Mouse (Mus musculus): ENCODE data around the gene Gm8909. TPM values are rescaled to one million over a fixed set of nuclear protein-coding genes. Genes with fewer than 3 reads are reported as not detected.
"Not testable (repeated sequence)": the region's sequence is repeated elsewhere in the genome, so short reads cannot be mapped to it uniquely, and the experiment has no call there.

The Gm8909 gene
- polyA plus RNA-seq, 1 experiment from 2014 or later = not detected

- Histone ChIP-seq H3K36me3 (ENCODE audit: control insufficient read depth, insufficient read depth) (no peaks in the 10 kb centered on the region), H3K4me1 (replicated peaks; ENCODE audit: control insufficient read depth, insufficient read depth, low read length) (no peaks in the 10 kb centered on the region), H3K27me3 (replicated peaks; ENCODE audit: control insufficient read depth, insufficient read depth, low read length) (no peaks in the 10 kb centered on the region; the same call in 1 of the 2 replicates), H3K27ac (ENCODE audit: low read length) (no peak overlapping the region), H3K4me2 (ENCODE audit: low read length) (no peak overlapping the region), H3K9ac (replicated peaks; ENCODE audit: low read depth, low read length) (no peak overlapping the region), H3K4me3 (replicated peaks; ENCODE audit: low read length) (no peak overlapping the region), H3K9me3 (ENCODE audit: control insufficient read depth, low read length) (no peaks in the 10 kb centered on the region)
- ATAC-seq = no peak
- WGBS = 66% methylated on average over 2 of the region's 2 CpGs
Measured at GRCm38 (mm10) chr17:36192371-36192770, 24.0 kb upstream of the Gm8909 start.

- Histone ChIP-seq H3K4me3 (replicated peaks; ENCODE audit: low read length) (no peak within 1 kb of the TSS), H3K4me1 (replicated peaks; ENCODE audit: control insufficient read depth, insufficient read depth, low read length) (no peaks in the 10 kb centered on the region), H3K4me2 (ENCODE audit: low read length) (no peak within 1 kb of the TSS), H3K9ac (replicated peaks; ENCODE audit: low read depth, low read length) (no peak within 1 kb of the TSS), H3K27me3 (replicated peaks; ENCODE audit: control insufficient read depth, insufficient read depth, low read length) (no peaks in the 10 kb centered on the region; the same call in 1 of the 2 replicates), H3K36me3 (ENCODE audit: control insufficient read depth, insufficient read depth) (no peaks in the 10 kb centered on the region), H3K9me3 (ENCODE audit: control insufficient read depth, low read length) (no peaks in the 10 kb centered on the region), H3K27ac (ENCODE audit: low read length) (no peak within 1 kb of the TSS)
- no peak for ATAC-seq
- 84% methylated on average over 2 of the region's 2 CpGs for WGBS
Measured at GRCm38 (mm10) chr17:36190169-36190507, 21.8 kb upstream of the Gm8909 start, which contains the start of gene H2-T3. Gene H2-T3, minus strand, starts transcription at chr17:36190287.

GRCm38 (mm10) chr17:36189491-36190168, 21.3 kb upstream of the Gm8909 start:
- no peaks in the 10 kb centered on the region; the same call in 1 of the 2 replicates for H3K27me3 ChIP-seq (replicated peaks; ENCODE audit: control insufficient read depth, insufficient read depth, low read length)
- 43% methylated on average over 18 of the region's 18 CpGs for WGBS
- no peaks in the 10 kb centered on the region for H3K4me1 ChIP-seq (replicated peaks; ENCODE audit: control insufficient read depth, insufficient read depth, low read length)
- ATAC-seq = no peak
- no peak overlapping the region for H3K27ac ChIP-seq (ENCODE audit: low read length)
- H3K9me3 ChIP-seq (ENCODE audit: control insufficient read depth, low read length) = no peaks in the 10 kb centered on the region
- H3K36me3 ChIP-seq (ENCODE audit: control insufficient read depth, insufficient read depth) = no peaks in the 10 kb centered on the region
- no peak overlapping the region for H3K4me3 ChIP-seq (replicated peaks; ENCODE audit: low read length)
- H3K9ac ChIP-seq (replicated peaks; ENCODE audit: low read depth, low read length) = no peak overlapping the region
- H3K4me2 ChIP-seq (ENCODE audit: low read length) = no peak overlapping the region

GRCm38 (mm10) chr17:36187540-36187939, 19.2 kb upstream of the Gm8909 start:
- ATAC-seq = no peak
- no peaks in the 10 kb centered on the region for H3K4me1 ChIP-seq (replicated peaks; ENCODE audit: control insufficient read depth, insufficient read depth, low read length)
- WGBS = 63% methylated on average over 3 of the region's 3 CpGs
- no peak overlapping the region for H3K27ac ChIP-seq (ENCODE audit: low read length)
- no peaks in the 10 kb centered on the region for H3K9me3 ChIP-seq (ENCODE audit: control insufficient read depth, low read length)
- H3K9ac ChIP-seq (replicated peaks; ENCODE audit: low read depth, low read length) = no peak overlapping the region
- no peak overlapping the region for H3K4me2 ChIP-seq (ENCODE audit: low read length)
- peaks cover 1% of the 10 kb centered on the region for H3K27me3 ChIP-seq (replicated peaks; ENCODE audit: control insufficient read depth, insufficient read depth, low read length)
- no peaks in the 10 kb centered on the region for H3K36me3 ChIP-seq (ENCODE audit: control insufficient read depth, insufficient read depth)
- no peak overlapping the region for H3K4me3 ChIP-seq (replicated peaks; ENCODE audit: low read length)

- 73% methylated on average over 12 of the region's 12 CpGs for WGBS
- peaks cover 12% of the 10 kb centered on the region for H3K27me3 ChIP-seq (replicated peaks; ENCODE audit: control insufficient read depth, insufficient read depth, low read length)
- H3K27ac ChIP-seq (ENCODE audit: low read length) = no peak overlapping the region
- no peaks in the 10 kb centered on the region for H3K9me3 ChIP-seq (ENCODE audit: control insufficient read depth, low read length)
- no peak overlapping the region for H3K4me3 ChIP-seq (replicated peaks; ENCODE audit: low read length)
- H3K4me1 ChIP-seq (replicated peaks; ENCODE audit: control insufficient read depth, insufficient read depth, low read length) = peaks cover 3% of the 10 kb centered on the region; the same call in 1 of the 2 replicates
- no peak overlapping the region for H3K4me2 ChIP-seq (ENCODE audit: low read length)
- no peak for ATAC-seq
- no peak overlapping the region for H3K9ac ChIP-seq (replicated peaks; ENCODE audit: low read depth, low read length)
- H3K36me3 ChIP-seq (ENCODE audit: control insufficient read depth, insufficient read depth) = no peaks in the 10 kb centered on the region
Measured at GRCm38 (mm10) chr17:36182212-36182611, 13.9 kb upstream of the Gm8909 start.

GRCm38 (mm10) chr17:36179446-36179845, 11.1 kb upstream of the Gm8909 start:
- peaks cover 12% of the 10 kb centered on the region for H3K27me3 ChIP-seq (replicated peaks; ENCODE audit: control insufficient read depth, insufficient read depth, low read length)
- not testable (repeated sequence) for H3K4me3 ChIP-seq (replicated peaks; ENCODE audit: low read length); H3K9ac ChIP-seq (replicated peaks; ENCODE audit: low read depth, low read length); ATAC-seq; H3K4me1 ChIP-seq (replicated peaks; ENCODE audit: control insufficient read depth, insufficient read depth, low read length); H3K9me3 ChIP-seq (ENCODE audit: control insufficient read depth, low read length); H3K27ac ChIP-seq (ENCODE audit: low read length); H3K36me3 ChIP-seq (ENCODE audit: control insufficient read depth, insufficient read depth); H3K4me2 ChIP-seq (ENCODE audit: low read length)
- WGBS = 10% methylated on average over 10 of the region's 10 CpGs

GRCm38 (mm10) chr17:36178938-36179337, 10.6 kb upstream of the Gm8909 start:
- under 1% methylated on average over 40 of the region's 40 CpGs for WGBS
- H3K27me3 ChIP-seq (replicated peaks; ENCODE audit: control insufficient read depth, insufficient read depth, low read length) = peaks cover 12% of the 10 kb centered on the region
- H3K4me2 ChIP-seq (ENCODE audit: low read length) = peak overlapping the region; percentile 54
- not testable (repeated sequence) for H3K4me1 ChIP-seq (replicated peaks; ENCODE audit: control insufficient read depth, insufficient read depth, low read length); H3K9me3 ChIP-seq (ENCODE audit: control insufficient read depth, low read length); H3K27ac ChIP-seq (ENCODE audit: low read length); H3K36me3 ChIP-seq (ENCODE audit: control insufficient read depth, insufficient read depth)
- 0 out of 2 replicates have a peak overlapping the region, but pooled peaks have one; percentile 22 for H3K9ac ChIP-seq (replicated peaks; ENCODE audit: low read depth, low read length)
- ATAC-seq = 0 out of 2 replicates have a peak, but pooled peaks have one; percentile 31
- H3K4me3 ChIP-seq (replicated peaks; ENCODE audit: low read length) = peak overlapping the region; percentile 32

- H3K9me3 ChIP-seq (ENCODE audit: control insufficient read depth, low read length); H3K4me2 ChIP-seq (ENCODE audit: low read length); H3K27me3 ChIP-seq (replicated peaks; ENCODE audit: control insufficient read depth, insufficient read depth, low read length); H3K9ac ChIP-seq (replicated peaks; ENCODE audit: low read depth, low read length); H3K4me3 ChIP-seq (replicated peaks; ENCODE audit: low read length); H3K36me3 ChIP-seq (ENCODE audit: control insufficient read depth, insufficient read depth); H3K27ac ChIP-seq (ENCODE audit: low read length); H3K4me1 ChIP-seq (replicated peaks; ENCODE audit: control insufficient read depth, insufficient read depth, low read length); ATAC-seq: not testable (repeated sequence)
- WGBS = no CpG with 5 or more reads among the region's 2 CpGs
Measured at GRCm38 (mm10) chr17:36176132-36176531, 7.8 kb upstream of the Gm8909 start.

- 39% methylated on average over 1 of the region's 1 CpGs for WGBS
- Histone ChIP-seq H3K36me3 (ENCODE audit: control insufficient read depth, insufficient read depth) (no peaks in the 10 kb centered on the region), H3K4me3 (replicated peaks; ENCODE audit: low read length) (no peak overlapping the region), H3K27me3 (replicated peaks; ENCODE audit: control insufficient read depth, insufficient read depth, low read length) (peaks cover 31% of the 10 kb centered on the region), H3K4me2 (ENCODE audit: low read length) (no peak overlapping the region), H3K9ac (replicated peaks; ENCODE audit: low read depth, low read length) (no peak overlapping the region), H3K27ac (ENCODE audit: low read length) (no peak overlapping the region), H3K9me3 (ENCODE audit: control insufficient read depth, low read length) (no peaks in the 10 kb centered on the region), H3K4me1 (replicated peaks; ENCODE audit: control insufficient read depth, insufficient read depth, low read length) (peaks cover 5% of the 10 kb centered on the region; the same call in 1 of the 2 replicates)
- no peak for ATAC-seq
Measured at GRCm38 (mm10) chr17:36170287-36170814, 2.0 kb upstream of the Gm8909 start.
